Mouse (Mus musculus) urinary bladder, adult 18-20 months (tissue): ENCODE measurements around the gene Dpm2.

Source experiments
- DNase-seq, 2 experiments: peaks; one replicate each; pipeline ENCODE4 v3.0.0; 2022; ENCODE audit warnings: low spot score in 2 of 2, mixed read lengths in 2 of 2

The Dpm2 gene

GRCm38 (mm10) chr2:32570698-32571494, at the start of gene Dpm2:
Dpm2 (plus strand) TSS chr2:32570858.
- peak; percentile 73 to 86 for DNase-seq

GRCm38 (mm10) chr2:32524536-32525031, 46.1 kb upstream of the Dpm2 start:
- DNase-seq, result peak; percentile 58 to 69

DNA sequence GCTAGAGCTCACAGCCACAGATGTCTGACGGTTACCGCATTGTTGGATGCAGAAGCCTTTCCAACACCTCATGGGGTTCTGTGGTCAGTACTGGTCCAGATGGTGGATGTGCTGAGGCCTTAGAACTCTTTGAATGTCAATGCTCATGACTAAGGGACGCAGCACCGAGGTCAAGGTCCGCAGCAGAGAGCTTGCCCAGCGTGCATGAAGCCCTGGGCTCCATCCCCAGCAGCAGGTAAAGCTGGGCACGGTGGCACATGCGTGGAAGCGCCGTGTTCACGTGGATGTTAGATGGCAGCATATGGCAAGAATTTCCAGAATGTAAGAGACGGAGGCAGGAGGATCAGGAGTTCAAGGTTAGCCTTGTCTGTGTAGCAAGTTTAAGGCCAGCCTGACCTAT, 44.8 kb upstream of the Dpm2 start:
- DNase-seq, result no peak

GRCm38 (mm10) chr2:32527468-32527966, 43.1 kb upstream of the Dpm2 start:
- DNase-seq, result peak in 1 of 2 experiments; percentile 68

DNA sequence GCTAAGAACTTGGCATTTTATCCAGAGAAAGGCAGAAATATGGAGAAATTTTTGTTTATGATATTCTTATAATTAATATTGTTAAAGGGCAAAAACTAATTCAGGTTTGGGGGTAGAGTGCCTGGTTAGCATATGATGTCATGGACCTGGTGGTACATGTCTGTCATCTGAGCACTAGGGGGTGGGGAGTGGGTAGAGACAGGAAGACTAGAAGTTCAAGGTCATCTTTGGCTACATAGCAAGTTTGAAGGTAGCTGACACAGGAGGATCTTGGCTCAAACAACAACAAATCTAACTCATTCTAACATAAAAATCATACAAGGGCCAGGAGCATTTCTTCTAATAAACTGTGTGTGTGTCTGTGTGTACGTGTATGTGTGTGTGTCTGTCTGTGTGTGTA, 42.3 kb upstream of the Dpm2 start:
- no peak for DNase-seq

DNA sequence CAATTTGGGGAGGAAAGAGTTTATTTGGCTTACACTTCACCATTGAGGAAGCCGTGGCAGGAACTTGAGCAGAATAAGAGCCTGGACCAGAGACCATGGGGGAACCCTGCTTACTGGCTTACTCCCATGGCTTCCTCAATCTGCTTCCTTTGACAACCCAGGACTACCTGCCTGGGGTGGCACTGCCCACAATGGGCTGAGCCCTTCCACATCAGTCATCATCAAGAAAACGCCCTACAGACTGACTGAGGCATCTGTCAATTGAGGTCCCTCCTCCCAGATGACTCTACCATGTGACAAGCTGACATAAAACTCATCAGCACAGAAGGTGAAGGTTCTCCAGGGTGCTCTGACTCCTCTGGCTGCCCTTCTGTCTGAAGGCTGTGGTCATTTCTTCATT, 40.2 kb upstream of the Dpm2 start:
- DNase-seq, result no peak

GRCm38 (mm10) chr2:32533163-32533562, 37.5 kb upstream of the Dpm2 start:
- DNase-seq, result no peak

- no peak for DNase-seq
Observed at GRCm38 (mm10) chr2:32534061-32534732, 36.5 kb upstream of the Dpm2 start.

DNA sequence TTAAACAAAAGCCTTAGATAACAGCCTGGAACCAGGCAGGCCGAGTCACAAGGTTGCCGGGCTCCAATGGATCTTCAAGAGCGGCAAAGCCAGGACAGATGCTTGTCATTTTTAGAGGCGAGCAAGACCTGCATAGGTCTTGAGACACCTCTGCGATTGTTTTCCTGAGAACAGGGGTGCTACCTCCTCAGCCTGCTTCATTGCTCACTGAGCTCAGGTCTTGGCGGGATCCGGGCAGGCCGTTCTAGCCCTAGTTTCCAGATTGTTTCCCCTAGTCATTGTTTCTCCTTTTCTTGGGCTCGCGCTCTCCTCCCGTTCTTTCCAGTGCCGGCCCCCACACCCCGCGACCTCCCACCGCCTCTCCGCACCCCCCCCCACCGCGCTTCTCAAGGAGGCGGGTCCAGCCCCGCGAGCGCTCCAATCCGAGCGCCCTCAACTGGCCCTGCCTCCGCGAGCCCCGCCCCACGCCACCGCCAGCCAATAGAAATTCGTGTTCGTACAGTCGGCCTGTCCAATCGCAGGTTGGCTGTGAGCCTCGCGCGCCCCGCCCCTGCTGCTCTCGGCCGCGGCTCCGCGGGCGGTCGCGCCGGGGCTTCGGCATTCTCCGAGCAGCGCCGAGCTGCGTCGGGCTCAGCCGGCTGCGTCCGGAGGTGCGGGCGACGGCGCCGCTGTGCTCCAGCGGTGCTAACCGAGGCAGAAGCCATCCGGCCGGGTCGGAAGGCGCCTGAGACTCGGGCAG, 35.8 kb upstream of the Dpm2 start, which contains the start of gene Fam102a:
Gene Fam102a (plus strand): TSS at position 600 of the 739 bp plus-strand sequence.
- peak; percentile 97 to 99 for DNase-seq

- DNase-seq, result peak; percentile 65 to 78
Observed at GRCm38 (mm10) chr2:32535501-32535991, 35.1 kb upstream of the Dpm2 start.

DNA sequence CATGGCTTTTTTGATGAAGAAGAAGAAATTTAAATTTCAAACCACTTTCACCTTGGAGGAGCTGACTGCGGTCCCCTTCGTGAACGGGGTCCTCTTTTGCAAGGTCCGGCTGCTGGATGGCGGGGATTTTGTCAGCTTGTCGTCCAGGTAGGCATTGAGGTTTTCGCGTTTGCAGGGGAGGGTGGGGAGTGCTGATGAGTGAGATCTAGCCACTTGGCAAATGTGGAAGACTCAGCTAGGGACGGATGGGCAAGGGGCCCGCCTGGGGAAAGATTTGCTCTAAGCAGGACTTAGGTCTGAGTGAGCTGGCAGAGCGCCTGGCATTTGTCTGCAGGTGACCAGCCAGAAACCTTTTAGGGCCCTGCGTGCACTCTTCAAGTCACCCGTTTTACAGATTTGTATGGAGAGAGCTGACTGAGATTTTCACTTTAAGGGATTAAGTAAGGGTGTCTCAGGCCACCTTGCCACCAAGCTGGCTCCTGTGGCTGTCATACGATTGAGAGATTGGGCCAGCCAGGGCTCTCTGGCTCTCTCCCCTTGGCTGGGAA, 34.5 kb upstream of the Dpm2 start:
- no peak for DNase-seq

- peak; percentile 39 to 43 for DNase-seq
Observed at GRCm38 (mm10) chr2:32536634-32537359, 33.9 kb upstream of the Dpm2 start.

GRCm38 (mm10) chr2:32537360-32537905, 33.2 kb upstream of the Dpm2 start:
- no peak for DNase-seq

DNA sequence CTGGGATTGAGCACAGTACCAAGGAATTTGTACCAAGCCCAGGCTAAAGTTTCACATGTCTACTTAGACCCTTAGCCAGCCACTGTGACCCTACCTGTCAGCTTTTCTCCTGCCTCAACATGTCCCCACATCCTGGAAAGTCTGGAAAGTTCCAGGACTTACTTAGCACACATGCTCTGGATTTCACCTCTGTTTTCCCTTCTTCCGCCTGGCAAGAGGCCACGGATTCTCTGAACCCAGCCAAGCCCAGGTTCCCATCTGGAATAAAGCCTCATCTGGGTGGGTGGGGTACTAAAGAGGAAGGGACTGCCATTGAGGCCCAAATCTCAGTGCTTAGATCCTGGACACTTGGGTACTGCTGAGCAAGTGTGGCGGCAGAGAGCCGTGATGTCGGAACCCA, 32.7 kb upstream of the Dpm2 start:
- no peak for DNase-seq

DNA sequence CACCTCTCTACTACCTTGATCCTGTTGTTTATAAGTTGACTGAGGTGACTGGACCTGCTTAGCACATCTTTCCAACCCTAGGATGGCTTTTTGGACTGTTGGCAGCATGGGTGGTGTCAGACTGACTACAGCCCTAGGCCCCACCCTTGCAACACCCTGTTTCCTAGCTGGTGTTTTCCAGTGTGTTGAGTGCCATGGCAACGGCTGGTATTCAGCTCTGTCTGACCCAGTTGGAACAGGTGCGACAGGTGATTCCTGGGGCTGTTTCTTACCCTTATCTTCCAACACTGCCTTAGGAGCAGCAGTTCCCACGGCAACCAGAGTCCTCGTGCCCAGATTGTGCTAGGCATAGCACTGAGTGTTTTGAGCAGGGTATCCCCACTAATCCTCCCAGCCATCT, 32.2 kb upstream of the Dpm2 start:
- DNase-seq, result no peak

- no peak for DNase-seq
Observed at GRCm38 (mm10) chr2:32539452-32539981, 31.1 kb upstream of the Dpm2 start.

GRCm38 (mm10) chr2:32541333-32541908, 29.2 kb upstream of the Dpm2 start:
- no peak for DNase-seq

DNA sequence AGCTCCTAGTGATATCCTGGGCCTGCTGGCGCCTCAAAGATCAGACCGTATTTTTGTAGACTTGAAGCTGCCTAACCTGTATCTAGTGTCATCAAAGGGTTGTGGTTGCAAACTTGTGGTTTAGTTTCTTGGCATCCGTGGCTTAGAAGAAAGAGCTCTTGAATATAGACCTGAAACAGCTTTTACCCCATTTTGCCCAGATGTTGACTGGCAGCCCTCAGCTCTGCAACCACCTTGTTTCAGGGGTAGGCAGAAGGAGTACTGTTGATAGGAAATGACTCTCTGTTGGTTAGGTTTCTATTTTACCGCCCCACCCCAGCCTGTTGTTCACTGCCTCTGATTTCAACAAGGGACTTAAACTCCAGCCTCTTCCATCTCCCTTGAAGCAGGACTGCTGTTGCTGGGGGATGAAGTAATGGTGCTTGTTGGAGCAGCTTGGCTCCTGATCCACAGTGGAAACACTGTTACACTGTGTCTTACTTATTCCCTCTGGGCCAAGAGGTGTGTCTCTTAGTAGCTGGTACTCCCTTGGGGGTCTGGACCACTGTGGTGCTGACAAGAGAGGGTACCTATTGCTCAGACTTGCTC, 28.6 kb upstream of the Dpm2 start:
- no peak for DNase-seq

DNA sequence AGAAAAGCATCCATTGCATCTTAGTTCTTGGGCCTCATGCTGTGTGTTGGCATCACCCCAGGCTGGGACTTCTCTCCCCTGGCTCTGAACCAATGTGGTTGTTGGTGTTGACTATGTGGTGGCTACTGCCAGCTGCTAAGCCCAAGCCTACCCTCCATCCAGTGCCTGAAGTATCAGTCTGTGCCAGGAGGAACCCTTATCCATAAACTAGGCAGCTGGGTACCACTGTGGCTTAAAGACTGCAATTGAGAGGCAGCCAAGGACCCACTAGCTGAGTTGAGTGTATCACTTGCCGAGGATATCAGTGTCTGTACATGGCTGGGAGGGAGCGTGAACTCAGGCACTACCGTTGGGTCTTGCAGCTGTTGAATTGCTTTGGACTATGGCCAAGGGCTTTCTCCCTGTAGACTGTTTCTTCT, 27.6 kb upstream of the Dpm2 start:
- DNase-seq, result no peak
